Mouse (Mus musculus) G1E (cell line): ENCODE results near the gene Kat6b.

Experiments
- CTCF ChIP-seq: IDR thresholded peaks from 2 replicates; pipeline ENCODE4 v1.5.1; 2012; ENCODE audit warnings: low read depth, low read length, inconsistent platforms, mixed read lengths
- TAL1 ChIP-seq: conservative IDR thresholded peaks from 2 replicates; pipeline ENCODE4 v1.6.1; 2012; ENCODE audit warnings: low read depth, low read length, inconsistent platforms, mixed read lengths

DNA sequence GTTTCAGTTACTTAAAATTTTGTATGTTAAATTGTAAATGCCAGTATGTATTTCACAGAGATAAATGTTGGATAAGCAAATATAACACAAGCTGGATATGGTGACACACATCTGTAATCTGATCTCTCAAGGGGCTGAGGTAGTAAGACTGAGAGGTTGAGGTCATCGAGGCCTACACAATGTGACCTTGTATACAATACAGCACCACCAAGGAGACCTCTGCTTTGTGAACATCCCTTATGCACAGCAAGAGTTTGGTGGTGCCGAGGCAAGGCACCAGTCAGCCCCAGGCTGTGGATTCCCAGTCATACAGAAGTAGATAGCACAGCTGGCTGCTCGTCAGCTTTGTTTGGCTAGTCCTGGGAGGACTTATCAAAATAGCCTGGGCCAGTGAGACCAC is 59.1 kb downstream of the Kat6b start:
- no peak for TF ChIP-seq CTCF
- TF ChIP-seq TAL1, result no peak
